Mouse (Mus musculus): ENCODE measurements around the gene Camk2b. TPM values are rescaled to one million over a fixed set of nuclear protein-coding genes. Genes with fewer than 3 reads are reported as not detected.
"Not testable (repeated sequence)": the region's sequence is repeated elsewhere in the genome, so short reads cannot be mapped to it uniquely, and the experiment has no call there.

Camk2b gene
- polyA plus RNA-seq, 1 experiment from 2014 or later: 117 TPM

- no peaks in the 10 kb centered on the region for H3K36me3 ChIP-seq (replicated peaks; ENCODE audit: control insufficient read depth, insufficient read depth)
- ATAC-seq (ENCODE audit: low FRiP score) (peak; percentile 48; the same call in 1 of the 2 replicates), DNase-seq (ENCODE audit: low spot score) (no peak)
- H3K9ac ChIP-seq: no peak within 1 kb of the TSS
- H3K4me1 ChIP-seq (replicated peaks; ENCODE audit: control insufficient read depth, insufficient read depth, low read length): peaks cover 5% of the 10 kb centered on the region
- 41% methylated on average over 8 of the region's 8 CpGs for WGBS
- no peak within 1 kb of the TSS for H3K4me2 ChIP-seq (replicated peaks)
- H3K9me3 ChIP-seq (ENCODE audit: control insufficient read depth, low read length): no peaks in the 10 kb centered on the region
- no peaks in the 10 kb centered on the region for H3K27me3 ChIP-seq (ENCODE audit: control insufficient read depth, insufficient read depth, low read length)
- H3K4me3 ChIP-seq (replicated peaks; ENCODE audit: low read length): no peak within 1 kb of the TSS
- H3K27ac ChIP-seq: no peak within 1 kb of the TSS
Measured at GRCm38 (mm10) chr11:5949586-5950352, 116.4 kb downstream of the Camk2b start, which contains the start of gene Gck. Gck (minus strand) TSS chr11:5950081.

- ATAC-seq (ENCODE audit: low FRiP score) (no peak), DNase-seq (ENCODE audit: low spot score) (no peak)
- Histone ChIP-seq H3K4me3 (replicated peaks; ENCODE audit: low read length) (no peak overlapping the region), H3K27me3 (ENCODE audit: control insufficient read depth, insufficient read depth, low read length) (no peaks in the 10 kb centered on the region), H3K36me3 (replicated peaks; ENCODE audit: control insufficient read depth, insufficient read depth) (no peaks in the 10 kb centered on the region), H3K9me3 (ENCODE audit: control insufficient read depth, low read length) (no peaks in the 10 kb centered on the region), H3K4me2 (replicated peaks) (no peak overlapping the region), H3K4me1 (replicated peaks; ENCODE audit: control insufficient read depth, insufficient read depth, low read length) (peaks cover 4% of the 10 kb centered on the region), H3K9ac (no peak overlapping the region), H3K27ac (no peak overlapping the region)
- WGBS: 61% methylated on average over 10 of the region's 10 CpGs
Measured at GRCm38 (mm10) chr11:5948546-5949250, 117.5 kb downstream of the Camk2b start.

- Histone ChIP-seq H3K27me3 (ENCODE audit: control insufficient read depth, insufficient read depth, low read length) (no peaks in the 10 kb centered on the region), H3K36me3 (replicated peaks; ENCODE audit: control insufficient read depth, insufficient read depth) (no peaks in the 10 kb centered on the region), H3K4me3 (replicated peaks; ENCODE audit: low read length) (no peak overlapping the region), H3K9ac (no peak overlapping the region), H3K4me2 (replicated peaks) (no peak overlapping the region), H3K27ac (no peak overlapping the region), H3K4me1 (replicated peaks; ENCODE audit: control insufficient read depth, insufficient read depth, low read length) (peaks cover 4% of the 10 kb centered on the region), H3K9me3 (ENCODE audit: control insufficient read depth, low read length) (no peaks in the 10 kb centered on the region)
- WGBS: 64% methylated on average over 4 of the region's 4 CpGs
- ATAC-seq (ENCODE audit: low FRiP score) (no peak), DNase-seq (ENCODE audit: low spot score) (no peak)
Measured at GRCm38 (mm10) chr11:5947796-5948195, 118.4 kb downstream of the Camk2b start.

- no peaks in the 10 kb centered on the region for H3K27me3 ChIP-seq (ENCODE audit: control insufficient read depth, insufficient read depth, low read length)
- H3K4me3 ChIP-seq (replicated peaks; ENCODE audit: low read length): no peak overlapping the region
- peaks cover 4% of the 10 kb centered on the region for H3K4me1 ChIP-seq (replicated peaks; ENCODE audit: control insufficient read depth, insufficient read depth, low read length)
- no peak overlapping the region for H3K9ac ChIP-seq
- no peaks in the 10 kb centered on the region for H3K9me3 ChIP-seq (ENCODE audit: control insufficient read depth, low read length)
- no peak overlapping the region for H3K4me2 ChIP-seq (replicated peaks)
- H3K36me3 ChIP-seq (replicated peaks; ENCODE audit: control insufficient read depth, insufficient read depth): no peaks in the 10 kb centered on the region
- WGBS: 75% methylated on average over 2 of the region's 2 CpGs
- H3K27ac ChIP-seq: no peak overlapping the region
- DNase-seq (ENCODE audit: low spot score) (no peak), ATAC-seq (ENCODE audit: low FRiP score) (no peak)
Measured at GRCm38 (mm10) chr11:5945096-5945495, 121.1 kb downstream of the Camk2b start.

GRCm38 (mm10) chr11:5942966-5943365, 123.2 kb downstream of the Camk2b start:
- H3K36me3 ChIP-seq (replicated peaks; ENCODE audit: control insufficient read depth, insufficient read depth): no peaks in the 10 kb centered on the region
- WGBS: 52% methylated on average over 6 of the region's 6 CpGs
- no peaks in the 10 kb centered on the region for H3K4me1 ChIP-seq (replicated peaks; ENCODE audit: control insufficient read depth, insufficient read depth, low read length)
- DNase-seq (ENCODE audit: low spot score) (no peak), ATAC-seq (ENCODE audit: low FRiP score) (no peak)
- H3K9ac ChIP-seq: no peak overlapping the region
- H3K4me2 ChIP-seq (replicated peaks): no peak overlapping the region
- no peak overlapping the region for H3K4me3 ChIP-seq (replicated peaks; ENCODE audit: low read length)
- no peaks in the 10 kb centered on the region for H3K27me3 ChIP-seq (ENCODE audit: control insufficient read depth, insufficient read depth, low read length)
- H3K9me3 ChIP-seq (ENCODE audit: control insufficient read depth, low read length): no peaks in the 10 kb centered on the region
- H3K27ac ChIP-seq: no peak overlapping the region

GRCm38 (mm10) chr11:5934531-5934930, 131.6 kb downstream of the Camk2b start:
- H3K36me3 ChIP-seq (replicated peaks; ENCODE audit: control insufficient read depth, insufficient read depth); H3K4me1 ChIP-seq (replicated peaks; ENCODE audit: control insufficient read depth, insufficient read depth, low read length): not testable (repeated sequence)

GRCm38 (mm10) chr11:5931947-5932346, 134.2 kb downstream of the Camk2b start:
- H3K36me3 ChIP-seq (replicated peaks; ENCODE audit: control insufficient read depth, insufficient read depth); H3K9me3 ChIP-seq (ENCODE audit: control insufficient read depth, low read length); ATAC-seq (ENCODE audit: low FRiP score); H3K4me1 ChIP-seq (replicated peaks; ENCODE audit: control insufficient read depth, insufficient read depth, low read length); H3K4me2 ChIP-seq (replicated peaks); H3K27me3 ChIP-seq (ENCODE audit: control insufficient read depth, insufficient read depth, low read length); H3K9ac ChIP-seq; H3K27ac ChIP-seq; H3K4me3 ChIP-seq (replicated peaks; ENCODE audit: low read length); DNase-seq (ENCODE audit: low spot score): not testable (repeated sequence)
- 97% methylated on average over 6 of the region's 6 CpGs for WGBS

More at GRCm38 (mm10) chr11:5934531-5934930, 131.6 kb downstream of the Camk2b start:
- H3K4me3 ChIP-seq (replicated peaks; ENCODE audit: low read length); ATAC-seq (ENCODE audit: low FRiP score); H3K27ac ChIP-seq; H3K9ac ChIP-seq; DNase-seq (ENCODE audit: low spot score); H3K9me3 ChIP-seq (ENCODE audit: control insufficient read depth, low read length); H3K27me3 ChIP-seq (ENCODE audit: control insufficient read depth, insufficient read depth, low read length); H3K4me2 ChIP-seq (replicated peaks): not testable (repeated sequence)
- 98% methylated on average over 11 of the region's 11 CpGs for WGBS

GRCm38 (mm10) chr11:5930578-5930977, 135.6 kb downstream of the Camk2b start:
- no peaks in the 10 kb centered on the region for H3K36me3 ChIP-seq (replicated peaks; ENCODE audit: control insufficient read depth, insufficient read depth)
- H3K4me1 ChIP-seq (replicated peaks; ENCODE audit: control insufficient read depth, insufficient read depth, low read length): no peaks in the 10 kb centered on the region
- no peaks in the 10 kb centered on the region for H3K9me3 ChIP-seq (ENCODE audit: control insufficient read depth, low read length)
- no peak for DNase-seq (ENCODE audit: low spot score)
- no peak overlapping the region for H3K27ac ChIP-seq
- H3K4me3 ChIP-seq (replicated peaks; ENCODE audit: low read length): no peak overlapping the region
- WGBS: 59% methylated on average over 1 of the region's 1 CpGs
- H3K27me3 ChIP-seq (ENCODE audit: control insufficient read depth, insufficient read depth, low read length): no peaks in the 10 kb centered on the region
- no peak overlapping the region for H3K9ac ChIP-seq
- no peak for ATAC-seq (ENCODE audit: low FRiP score)
- no peak overlapping the region for H3K4me2 ChIP-seq (replicated peaks)

GRCm38 (mm10) chr11:5926696-5927220, 139.4 kb downstream of the Camk2b start:
- no peak overlapping the region for H3K27ac ChIP-seq
- ATAC-seq (ENCODE audit: low FRiP score) (no peak), DNase-seq (ENCODE audit: low spot score) (no peak)
- no peaks in the 10 kb centered on the region for H3K27me3 ChIP-seq (ENCODE audit: control insufficient read depth, insufficient read depth, low read length)
- H3K4me3 ChIP-seq (replicated peaks; ENCODE audit: low read length): no peak overlapping the region
- WGBS: 79% methylated on average over 3 of the region's 3 CpGs
- no peak overlapping the region for H3K4me2 ChIP-seq (replicated peaks)
- no peaks in the 10 kb centered on the region for H3K4me1 ChIP-seq (replicated peaks; ENCODE audit: control insufficient read depth, insufficient read depth, low read length)
- no peaks in the 10 kb centered on the region for H3K36me3 ChIP-seq (replicated peaks; ENCODE audit: control insufficient read depth, insufficient read depth)
- H3K9me3 ChIP-seq (ENCODE audit: control insufficient read depth, low read length): no peaks in the 10 kb centered on the region
- no peak overlapping the region for H3K9ac ChIP-seq
